Mouse (Mus musculus) lung, postnatal 0 days (tissue): ENCODE measurements around the gene Ppox. TPM values are rescaled to one million over a fixed set of nuclear protein-coding genes. Genes with fewer than 3 reads are reported as not detected.
A peak's percentile ranks its signal among the peaks of the same experiment; 100 is the strongest.

Experiments used
- ATAC-seq: fragments of 200-750 bp; cut with Nextera tagmentation; 2 replicates; pipeline ENCODE4 v1.8.0; 2017; ENCODE audit warnings: moderate library complexity
- DNase-seq: peaks from one replicate; pipeline ENCODE4 v3.0.0-alpha.2; 2016; ENCODE audit warnings: low spot score
- H3K27ac ChIP-seq: fragments of 300-500 bp; sonication (generic); 2 replicates; pipeline ENCODE4 v1.5.1; 2014; ENCODE audit warnings: antibody characterized with exemption, mild to moderate bottlenecking, low read length, mixed read lengths
- H3K27me3 ChIP-seq: fragments of 300-500 bp; sonication (generic); replicated peaks from 2 replicates; pipeline ENCODE4 v1.6.1; 2014; ENCODE audit warnings: low read length, mixed read lengths; ENCODE audit not compliant: insufficient read depth
- H3K36me3 ChIP-seq: fragments of 300-500 bp; sonication (generic); 2 replicates; pipeline ENCODE4 v1.6.1; 2014; ENCODE audit warnings: low read length, mixed read lengths; ENCODE audit not compliant: insufficient read depth
- H3K4me1 ChIP-seq: fragments of 300-500 bp; sonication (generic); 2 replicates; pipeline ENCODE4 v1.6.1; 2014; ENCODE audit warnings: antibody characterized with exemption, low read depth, low read length, mixed read lengths; ENCODE audit not compliant: insufficient read depth
- H3K4me2 ChIP-seq: fragments of 300-500 bp; sonication (generic); replicated peaks from 2 replicates; pipeline ENCODE4 v1.6.1; 2014; ENCODE audit warnings: low read depth, mild to moderate bottlenecking, low read length, moderate library complexity, mixed read lengths
- H3K4me3 ChIP-seq: fragments of 300-500 bp; sonication (generic); 2 replicates; pipeline ENCODE4 v1.5.1; 2014; ENCODE audit warnings: low read depth, low read length
- H3K9ac ChIP-seq: fragments of 300-500 bp; sonication (generic); replicated peaks from 2 replicates; pipeline ENCODE4 v1.6.1; 2014; ENCODE audit warnings: low read depth, mild to moderate bottlenecking
- H3K9me3 ChIP-seq: fragments of 300-500 bp; sonication (generic); 2 replicates; pipeline ENCODE4 v1.6.1; 2016; ENCODE audit warnings: low read length, mixed read lengths
- CTCF ChIP-seq: IDR thresholded peaks from 2 replicates; pipeline ENCODE4 v1.5.1; 2016; ENCODE audit warnings: antibody characterized with exemption, mild to moderate bottlenecking
- EP300 ChIP-seq: IDR thresholded peaks from 2 replicates; pipeline ENCODE4 v1.6.1; 2016; ENCODE audit warnings: antibody characterized with exemption, mild to moderate bottlenecking, control low read depth
- WGBS: fragments of 180-500 bp; shearing (Covaris S2); extraction: QIAGEN DNeasy Blood & Tissue Kit; methylation state at CpG from one replicate; pipeline ENCODE4 v1.1.7; 2014; 5-methylcytosine and 5-hydroxymethylcytosine counted together
- polyA plus RNA-seq: library from polyadenylated mRNA; unstranded; fragments of >200 nt; fragmentation: Nextera tagmentation; extraction: Ambion mirVana; gene quantifications from 2 replicates; pipeline ENCODE4 v1.2.1, GENCODE M21; 2015

Gene Ppox
- polyA plus RNA-seq, 1 experiment from 2014 or later, result 28.4 TPM

DNA sequence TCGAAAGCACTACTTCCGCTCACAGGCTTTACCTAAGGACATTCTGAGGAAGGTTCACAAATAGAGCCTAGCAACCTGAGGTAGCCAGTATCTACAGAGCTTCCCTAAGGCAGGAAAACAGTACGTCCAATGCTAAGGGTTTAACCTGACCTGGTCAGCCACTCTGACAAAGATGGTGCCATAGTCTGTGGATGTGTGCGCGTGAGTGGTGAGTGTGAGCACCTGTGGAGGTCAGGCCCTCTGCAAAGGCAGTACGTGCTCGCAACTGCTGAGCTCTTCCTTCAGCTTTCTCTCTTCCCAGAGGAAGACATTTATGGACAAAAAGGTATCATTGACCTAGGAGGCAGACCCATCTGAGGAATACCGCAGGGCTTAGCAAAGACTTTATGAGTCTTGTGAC, 2.5 kb downstream of the Ppox start:
- Histone ChIP-seq H3K4me2 (no peak overlapping the region), H3K4me1 (peaks cover 12% of the 10 kb centered on the region; the same call in 1 of the 2 replicates), H3K9me3 (no peaks in the 10 kb centered on the region), H3K27me3 (no peaks in the 10 kb centered on the region), H3K4me3 (no peak overlapping the region), H3K36me3 (peaks cover 36% of the 10 kb centered on the region; the same call in 1 of the 2 replicates), H3K27ac (no peak overlapping the region), H3K9ac (no peak overlapping the region)
- TF ChIP-seq CTCF (no peak), EP300 (no peak)
- WGBS, result 93% methylated on average over 8 of the region's 8 CpGs
- ATAC-seq, result no peak
- no peak for DNase-seq

DNA sequence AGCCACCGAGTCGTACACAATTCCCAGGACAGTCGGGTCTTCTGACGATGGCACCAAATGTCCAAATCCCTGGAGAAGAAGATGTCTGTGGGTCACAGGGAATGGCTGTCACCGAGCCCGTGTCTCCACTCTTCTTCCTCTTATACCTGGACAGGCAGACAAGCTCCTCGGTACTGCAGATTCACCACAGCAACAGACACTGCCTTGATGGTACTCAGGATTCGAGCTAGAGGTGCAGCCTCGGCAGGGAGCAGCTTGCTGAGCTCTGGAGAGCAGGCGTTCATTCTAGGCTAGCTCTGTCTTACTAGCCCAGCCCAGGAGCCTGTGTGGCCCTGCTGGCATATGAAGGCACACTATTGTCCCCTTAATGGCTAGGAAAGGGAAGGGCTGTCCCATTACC, 3.2 kb downstream of the Ppox start:
- H3K27me3 ChIP-seq, result no peaks in the 10 kb centered on the region
- no peak overlapping the region for H3K4me2 ChIP-seq
- peaks cover 37% of the 10 kb centered on the region; the same call in 1 of the 2 replicates for H3K36me3 ChIP-seq
- WGBS, result 79% methylated on average over 10 of the region's 10 CpGs
- no peak for ATAC-seq
- TF ChIP-seq CTCF, result no peak
- TF ChIP-seq EP300, result no peak
- H3K9ac ChIP-seq, result no peak overlapping the region
- H3K9me3 ChIP-seq, result no peaks in the 10 kb centered on the region
- no peak overlapping the region for H3K4me3 ChIP-seq
- H3K27ac ChIP-seq, result no peak overlapping the region
- peaks cover 12% of the 10 kb centered on the region; the same call in 1 of the 2 replicates for H3K4me1 ChIP-seq
- no peak for DNase-seq

DNA sequence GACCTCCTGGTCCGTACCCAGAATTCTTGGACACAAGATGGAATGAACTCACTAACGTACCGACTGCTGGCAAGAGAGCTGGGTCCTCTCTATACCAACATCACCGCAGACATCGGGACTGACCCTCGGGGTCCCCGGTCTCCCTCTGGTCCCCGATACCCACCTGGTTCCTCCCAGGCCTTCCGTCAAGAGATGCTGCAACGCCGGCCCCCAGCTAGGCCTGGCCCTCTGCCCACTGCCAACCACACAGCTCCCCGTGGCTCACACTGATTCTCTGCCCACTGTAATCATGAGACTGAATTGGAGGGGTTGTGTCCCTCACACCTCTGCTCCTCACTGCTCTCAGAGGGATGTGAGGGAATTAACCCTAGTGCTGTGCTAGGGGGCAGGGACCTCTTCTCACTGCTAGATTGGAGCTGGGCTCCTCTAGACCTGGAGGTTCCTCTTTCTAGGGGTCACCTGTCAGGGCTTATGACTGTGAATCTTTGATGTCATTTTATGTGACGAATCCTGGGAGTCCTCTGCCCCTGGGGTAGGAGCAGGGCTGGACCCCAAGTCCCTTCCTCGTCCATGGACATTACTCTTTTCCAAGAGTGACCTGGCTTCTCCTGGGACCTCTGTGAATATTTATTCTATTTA, 4.8 kb downstream of the Ppox start:
- Histone ChIP-seq H3K4me3 (no peak overlapping the region), H3K36me3 (peaks cover 34% of the 10 kb centered on the region; the same call in 1 of the 2 replicates), H3K9me3 (no peaks in the 10 kb centered on the region), H3K27ac (no peak overlapping the region), H3K27me3 (no peaks in the 10 kb centered on the region), H3K4me1 (peaks cover 11% of the 10 kb centered on the region; the same call in 1 of the 2 replicates), H3K4me2 (no peak overlapping the region), H3K9ac (no peak overlapping the region)
- 85% methylated on average over 14 of the region's 14 CpGs for WGBS
- ATAC-seq, result no peak
- no peak for TF ChIP-seq CTCF
- TF ChIP-seq EP300, result no peak
- no peak for DNase-seq

DNA sequence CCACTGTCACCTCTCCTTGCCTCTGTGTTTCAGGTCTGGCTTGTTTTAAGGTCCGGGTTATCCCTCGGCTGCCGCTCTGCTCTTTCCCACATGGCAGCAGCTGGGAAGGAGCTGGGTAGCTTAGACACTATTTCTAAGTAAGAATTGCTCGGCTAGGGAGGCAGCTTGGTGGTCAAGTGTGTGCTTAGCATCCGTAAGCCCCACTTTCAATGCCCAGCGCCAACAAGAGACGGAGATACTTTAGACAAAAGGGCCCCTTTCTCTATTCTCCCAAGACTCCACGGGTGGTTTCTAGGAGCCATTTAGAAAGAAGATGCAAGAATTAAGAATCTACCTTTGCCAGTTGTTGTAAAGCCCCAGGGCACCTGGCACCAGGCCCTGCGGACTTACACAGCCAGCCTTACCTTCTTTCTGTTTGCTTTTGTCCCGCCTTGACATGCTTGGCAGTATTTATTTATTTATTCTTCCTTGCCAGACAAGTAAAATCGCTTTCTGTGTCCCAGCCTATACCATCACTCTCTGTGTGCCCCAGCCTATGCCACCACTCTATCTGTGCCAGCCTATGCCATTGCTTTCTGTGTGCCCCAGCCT, 5.7 kb downstream of the Ppox start:
- ATAC-seq, result no peak
- DNase-seq, result no peak
- WGBS, result 63% methylated on average over 11 of the region's 11 CpGs
- Histone ChIP-seq H3K9me3 (no peaks in the 10 kb centered on the region), H3K36me3 (peaks cover 34% of the 10 kb centered on the region; the same call in 1 of the 2 replicates), H3K9ac (no peak overlapping the region), H3K27ac (no peak overlapping the region), H3K27me3 (no peaks in the 10 kb centered on the region), H3K4me1 (peaks cover 9% of the 10 kb centered on the region; the same call in 1 of the 2 replicates), H3K4me2 (no peak overlapping the region), H3K4me3 (no peak overlapping the region)
- no peak for TF ChIP-seq EP300
- no peak for TF ChIP-seq CTCF

DNA sequence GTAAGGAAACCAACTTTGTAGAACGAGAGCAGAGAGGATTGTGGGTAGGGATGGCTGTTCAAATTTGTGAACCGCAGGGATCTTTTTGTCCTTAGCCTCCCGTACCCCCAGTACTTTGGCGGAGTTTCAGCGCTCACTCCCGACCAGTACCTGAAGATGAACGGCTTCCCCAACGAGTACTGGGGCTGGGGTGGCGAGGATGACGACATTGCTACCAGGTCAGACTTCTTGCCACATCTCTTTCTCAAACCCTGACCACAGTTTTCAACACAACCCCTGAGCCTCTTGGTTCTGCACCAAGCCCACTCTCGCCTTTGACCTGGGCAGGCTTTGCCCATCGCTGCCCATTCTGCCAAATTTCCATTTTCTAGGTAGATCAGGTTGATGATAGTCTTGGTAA, 6.8 kb downstream of the Ppox start:
- no peak overlapping the region for H3K27ac ChIP-seq
- no peak overlapping the region for H3K4me2 ChIP-seq
- 81% methylated on average over 12 of the region's 12 CpGs for WGBS
- no peak for DNase-seq
- no peaks in the 10 kb centered on the region for H3K9me3 ChIP-seq
- ATAC-seq, result no peak
- no peak overlapping the region for H3K4me3 ChIP-seq
- H3K27me3 ChIP-seq, result no peaks in the 10 kb centered on the region
- no peak for TF ChIP-seq EP300
- no peak for TF ChIP-seq CTCF
- H3K36me3 ChIP-seq, result peaks cover 34% of the 10 kb centered on the region; the same call in 1 of the 2 replicates
- no peak overlapping the region for H3K9ac ChIP-seq
- H3K4me1 ChIP-seq, result peaks cover 7% of the 10 kb centered on the region; the same call in 1 of the 2 replicates

DNA sequence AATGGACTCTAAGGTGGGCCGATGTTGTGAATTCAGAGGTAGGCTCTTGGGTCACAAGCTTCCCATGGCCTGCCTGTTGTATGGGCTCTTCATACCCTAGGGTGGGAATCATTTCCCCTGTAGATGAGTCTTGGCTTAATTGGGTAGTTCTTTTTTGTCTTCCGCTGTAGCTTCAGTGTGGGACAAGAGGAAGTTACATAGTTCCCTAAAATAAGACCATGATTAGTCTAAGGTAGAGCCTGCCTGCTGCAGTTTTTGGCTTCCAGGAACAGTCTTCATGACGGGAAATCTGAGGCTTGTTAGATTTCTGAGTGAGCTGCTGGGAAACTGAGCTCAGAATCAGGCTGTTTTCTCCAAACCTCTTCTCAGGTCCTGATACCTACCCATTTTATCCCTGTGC, 8.9 kb downstream of the Ppox start:
- Histone ChIP-seq H3K27me3 (no peaks in the 10 kb centered on the region), H3K4me3 (peak overlapping the region; percentile 4; the same call in 1 of the 2 replicates), H3K36me3 (peaks cover 30% of the 10 kb centered on the region; the same call in 1 of the 2 replicates), H3K9me3 (no peaks in the 10 kb centered on the region), H3K27ac (peak overlapping the region; percentile 28), H3K4me1 (peaks cover 7% of the 10 kb centered on the region; the same call in 1 of the 2 replicates), H3K9ac (no peak overlapping the region), H3K4me2 (peak overlapping the region; percentile 87)
- 80% methylated on average over 3 of the region's 3 CpGs for WGBS
- TF ChIP-seq CTCF (no peak), EP300 (no peak)
- ATAC-seq (no peak), DNase-seq (peak; percentile 30)
